Mouse (Mus musculus) kidney, adult 2 months (tissue): ENCODE measurements around the gene Crybg1. TPM values are rescaled to one million over a fixed set of nuclear protein-coding genes. Genes with fewer than 3 reads are reported as not detected.

Source experiments
- DNase-seq: peaks from one replicate; pipeline ENCODE4 v3.0.0; 2021
- H3K27ac ChIP-seq: fragments of 200-500 bp; 2 replicates; pipeline ENCODE4 v1.5.1; 2012; ENCODE audit warnings: low read depth, low read length, control low read depth, inconsistent platforms; ENCODE audit not compliant: insufficient read depth
- H3K27me3 ChIP-seq: fragments of 200-500 bp; replicated peaks from 2 replicates; pipeline ENCODE4 v1.6.1; 2012; ENCODE audit warnings: mild to moderate bottlenecking, moderate library complexity, low read length, inconsistent platforms; ENCODE audit not compliant: control insufficient read depth, insufficient read depth
- H3K36me3 ChIP-seq: fragments of 200-500 bp; 2 replicates; pipeline ENCODE4 v1.6.1; 2012; ENCODE audit warnings: mild to moderate bottlenecking, moderate library complexity, low read length, inconsistent platforms; ENCODE audit not compliant: control insufficient read depth, insufficient read depth
- H3K4me1 ChIP-seq: fragments of 200-500 bp; 2 replicates; pipeline ENCODE4 v1.6.1; 2011; ENCODE audit warnings: low read length; ENCODE audit not compliant: control insufficient read depth, insufficient read depth
- H3K4me3 ChIP-seq: fragments of 200-500 bp; 2 replicates; pipeline ENCODE4 v1.5.1; 2011; ENCODE audit warnings: mild to moderate bottlenecking, low read depth, low read length, control low read depth; ENCODE audit not compliant: insufficient read depth
- CTCF ChIP-seq: fragments of 200-500 bp; conservative IDR thresholded peaks from 2 replicates; pipeline ENCODE4 v1.5.1; 2011; ENCODE audit warnings: low read depth, mild to moderate bottlenecking, control low read depth, low read length, moderate library complexity, mixed read lengths; ENCODE audit not compliant: insufficient read depth, insufficient read length
- POLR2A ChIP-seq: fragments of 200-500 bp; IDR thresholded peaks from one replicate; pipeline ENCODE4 v1.6.1; 2011; ENCODE audit warnings: low read depth, low read length, control low read depth
- WGBS: fragments of 180-500 bp; shearing (Covaris S2); methylation state at CpG from one replicate; pipeline ENCODE4 v1.1.7; 2018; 5-methylcytosine and 5-hydroxymethylcytosine counted together
- polyA plus RNA-seq: library from polyadenylated mRNA; depleted of rRNA; stranded (reverse); fragments of >200 nt; gene quantifications from 2 replicates; pipeline ENCODE4 v1.2.3, GENCODE M21; 2012

Gene Crybg1
- polyA plus RNA-seq, 1 experiment, result 4.5 TPM

- no peaks in the 10 kb centered on the region for H3K36me3 ChIP-seq
- H3K4me3 ChIP-seq, result no peak overlapping the region
- DNase-seq, result peak; percentile 80
- peak overlapping the region; percentile 73; the same call in 1 of the 2 replicates for H3K27ac ChIP-seq
- H3K4me1 ChIP-seq, result peaks cover 12% of the 10 kb centered on the region; the same call in 1 of the 2 replicates
- no peaks in the 10 kb centered on the region for H3K27me3 ChIP-seq
- TF ChIP-seq CTCF (no peak), POLR2A (no peak)
Observed at GRCm38 (mm10) chr10:44008808-44009207, 139.8 kb downstream of the Crybg1 start.

- no peaks in the 10 kb centered on the region for H3K36me3 ChIP-seq
- no peak for DNase-seq
- H3K4me3 ChIP-seq, result no peak overlapping the region
- no peaks in the 10 kb centered on the region for H3K27me3 ChIP-seq
- H3K27ac ChIP-seq, result no peak overlapping the region
- TF ChIP-seq CTCF (no peak), POLR2A (no peak)
- 71% methylated on average over 4 of the region's 4 CpGs for WGBS
- peaks cover 7% of the 10 kb centered on the region; the same call in 1 of the 2 replicates for H3K4me1 ChIP-seq
Observed at GRCm38 (mm10) chr10:44006815-44007214, 141.8 kb downstream of the Crybg1 start.

- Histone ChIP-seq H3K4me3 (peak overlapping the region; percentile 38), H3K4me1 (peaks cover 7% of the 10 kb centered on the region; the same call in 1 of the 2 replicates), H3K27ac (peak overlapping the region; percentile 81), H3K36me3 (no peaks in the 10 kb centered on the region), H3K27me3 (no peaks in the 10 kb centered on the region)
- TF ChIP-seq POLR2A (no peak), CTCF (0 out of 2 replicates have a peak, but pooled peaks have one; percentile 11)
- DNase-seq, result peak; percentile 94
- WGBS, result 5% methylated on average over 40 of the region's 40 CpGs
Observed at GRCm38 (mm10) chr10:44005677-44006641, 142.7 kb downstream of the Crybg1 start.

- H3K27ac ChIP-seq, result no peak overlapping the region
- 7% methylated on average over 33 of the region's 33 CpGs for WGBS
- no peak for TF ChIP-seq CTCF
- no peak for TF ChIP-seq POLR2A
- no peaks in the 10 kb centered on the region for H3K27me3 ChIP-seq
- peaks cover 7% of the 10 kb centered on the region; the same call in 1 of the 2 replicates for H3K4me1 ChIP-seq
- peak overlapping the region; percentile 70 for H3K4me3 ChIP-seq
- H3K36me3 ChIP-seq, result no peaks in the 10 kb centered on the region
- peak; percentile 60 for DNase-seq
Observed at GRCm38 (mm10) chr10:44004221-44004751, 144.4 kb downstream of the Crybg1 start.

GRCm38 (mm10) chr10:44003551-44004151, 145.0 kb downstream of the Crybg1 start:
- Histone ChIP-seq H3K36me3 (no peaks in the 10 kb centered on the region), H3K27ac (no peak overlapping the region; the same call in 1 of the 2 replicates), H3K4me3 (peak overlapping the region; percentile 70), H3K4me1 (peaks cover 7% of the 10 kb centered on the region; the same call in 1 of the 2 replicates), H3K27me3 (no peaks in the 10 kb centered on the region)
- DNase-seq, result peak; percentile 80
- WGBS, result 8% methylated on average over 68 of the region's 68 CpGs
- TF ChIP-seq POLR2A (no peak), CTCF (peak; percentile 33)

- no peak overlapping the region for H3K27ac ChIP-seq
- H3K4me1 ChIP-seq, result peaks cover 2% of the 10 kb centered on the region; the same call in 1 of the 2 replicates
- peak overlapping the region; percentile 70 for H3K4me3 ChIP-seq
- no peaks in the 10 kb centered on the region for H3K36me3 ChIP-seq
- TF ChIP-seq POLR2A (no peak), CTCF (no peak)
- DNase-seq, result no peak
- 6% methylated on average over 11 of the region's 11 CpGs for WGBS
- H3K27me3 ChIP-seq, result no peaks in the 10 kb centered on the region
Observed at GRCm38 (mm10) chr10:44002995-44003524, 145.6 kb downstream of the Crybg1 start.
